Mouse (Mus musculus): ENCODE measurements around the gene Ccdc6. TPM values are rescaled to one million over a fixed set of nuclear protein-coding genes. Genes with fewer than 3 reads are reported as not detected.
A peak's percentile ranks its signal among the peaks of the same experiment; 100 is the strongest.

Gene Ccdc6
- polyA plus RNA-seq, 1 experiment from 2014 or later = 16.5 TPM

DNA sequence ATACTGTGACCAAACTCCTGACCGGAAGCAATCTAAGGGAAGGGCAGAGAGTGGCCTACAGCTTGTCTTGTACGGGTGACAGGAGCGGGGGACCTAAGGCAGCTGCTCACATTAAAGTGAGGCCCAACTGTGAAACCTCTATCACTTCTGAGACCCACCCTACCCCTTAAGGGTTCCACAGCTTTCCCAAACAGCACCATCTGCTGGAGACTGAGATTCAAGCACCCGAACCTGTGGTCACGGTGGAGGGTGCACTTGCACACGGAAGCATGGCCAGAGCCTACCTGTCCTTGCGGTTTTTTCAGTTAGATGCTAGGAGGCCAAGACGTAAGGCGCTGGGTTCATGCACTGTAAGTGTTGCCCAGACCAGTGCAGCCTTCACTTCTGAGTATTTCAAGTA lies 89.2 kb downstream of the Ccdc6 start:
- DNase-seq (ENCODE audit: extremely low spot score, low spot score) = no peak

DNA sequence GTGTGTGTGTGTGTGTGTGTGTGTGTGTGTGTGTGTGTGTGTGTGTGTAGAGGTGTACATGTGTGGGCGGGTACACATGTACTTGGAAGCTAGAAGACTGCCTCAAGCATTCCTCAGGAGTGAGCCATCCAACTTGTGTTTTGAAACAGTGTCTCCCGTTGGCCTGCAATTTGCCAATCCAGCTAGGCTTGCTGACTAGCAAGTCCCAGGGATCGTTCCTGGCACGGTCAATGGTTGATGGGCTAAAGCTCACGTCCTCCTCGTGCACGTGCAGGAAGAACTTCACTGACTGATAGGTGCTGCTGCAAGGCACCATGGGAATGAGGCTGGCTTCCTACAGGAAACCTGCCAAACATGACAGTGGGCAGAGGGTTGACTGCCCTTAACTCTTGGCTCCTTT lies 89.7 kb downstream of the Ccdc6 start:
- H3K4me3 ChIP-seq = no peak overlapping the region
- no peak for DNase-seq (ENCODE audit: extremely low spot score, low spot score)
- H3K9me3 ChIP-seq = no peaks in the 10 kb centered on the region
- H3K36me3 ChIP-seq (replicated peaks) = peaks cover 84% of the 10 kb centered on the region
- H3K4me1 ChIP-seq = peaks cover 12% of the 10 kb centered on the region
- H3K27ac ChIP-seq = no peak overlapping the region
- WGBS = 93% methylated on average over 7 of the region's 7 CpGs
- no peaks in the 10 kb centered on the region for H3K27me3 ChIP-seq (ENCODE audit: poor library complexity, severe bottlenecking)

More for the DNA sequence above, 89.2 kb downstream of the Ccdc6 start:
- peaks cover 12% of the 10 kb centered on the region for H3K4me1 ChIP-seq
- H3K4me3 ChIP-seq = no peak overlapping the region
- H3K9me3 ChIP-seq = no peaks in the 10 kb centered on the region
- no peaks in the 10 kb centered on the region for H3K27me3 ChIP-seq (ENCODE audit: poor library complexity, severe bottlenecking)
- H3K36me3 ChIP-seq (replicated peaks) = peaks cover 84% of the 10 kb centered on the region
- no peak overlapping the region for H3K27ac ChIP-seq
- 86% methylated on average over 9 of the region's 9 CpGs for WGBS

DNA sequence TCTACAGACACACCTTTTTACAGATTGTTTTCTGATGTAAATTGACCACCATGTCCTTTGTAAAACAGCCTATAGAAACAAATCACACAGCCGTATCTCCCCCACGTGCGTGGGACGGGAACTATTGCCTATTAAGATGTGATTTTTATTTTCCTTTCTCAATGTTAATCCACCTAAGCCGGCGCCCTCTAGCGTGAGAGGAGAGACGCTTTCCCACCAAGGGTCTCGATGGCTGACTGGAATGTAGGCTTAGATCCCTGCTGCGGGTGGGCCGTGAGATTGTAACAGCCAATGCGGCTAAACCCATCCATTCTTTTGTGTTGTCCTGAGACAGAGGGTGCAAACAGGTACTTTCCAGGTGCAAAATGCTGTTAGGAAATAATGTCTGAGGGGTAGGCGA lies 92.9 kb downstream of the Ccdc6 start:
- Histone ChIP-seq H3K9me3 (no peaks in the 10 kb centered on the region), H3K27ac (no peak overlapping the region), H3K27me3 (ENCODE audit: poor library complexity, severe bottlenecking) (no peaks in the 10 kb centered on the region), H3K36me3 (replicated peaks) (peaks cover 88% of the 10 kb centered on the region), H3K4me1 (0 out of 2 replicates have a peak, but pooled peaks cover 3% of the 10 kb centered on the region), H3K4me3 (no peak overlapping the region)
- 90% methylated on average over 13 of the region's 13 CpGs for WGBS
- no peak for DNase-seq (ENCODE audit: extremely low spot score, low spot score)

DNA sequence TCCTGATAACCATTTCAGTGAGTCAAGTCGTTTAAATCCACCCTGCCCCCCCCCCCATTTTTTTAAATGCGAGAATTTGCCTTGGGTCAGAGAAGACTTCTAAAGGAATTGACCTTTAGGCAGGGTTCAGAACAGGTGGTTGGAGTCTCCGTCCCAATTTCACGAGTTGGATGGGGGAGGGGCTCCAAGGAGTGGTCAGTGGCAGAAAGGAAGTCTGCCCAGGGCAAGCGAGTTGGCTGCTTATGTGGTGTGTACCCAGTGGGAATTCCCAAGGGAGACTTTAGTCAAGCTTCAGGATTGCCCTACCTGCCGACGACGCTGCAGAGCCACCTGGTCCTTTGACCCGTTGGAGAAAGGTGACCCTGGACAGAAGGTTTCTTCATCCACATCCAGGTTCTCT lies 97.4 kb downstream of the Ccdc6 start:
- H3K27me3 ChIP-seq (ENCODE audit: poor library complexity, severe bottlenecking) = no peaks in the 10 kb centered on the region
- peaks cover 7% of the 10 kb centered on the region for H3K4me1 ChIP-seq
- H3K4me3 ChIP-seq = no peak overlapping the region
- 65% methylated on average over 9 of the region's 9 CpGs for WGBS
- H3K9me3 ChIP-seq = no peaks in the 10 kb centered on the region
- peaks cover 55% of the 10 kb centered on the region for H3K36me3 ChIP-seq (replicated peaks)
- H3K27ac ChIP-seq = no peak overlapping the region
- DNase-seq (ENCODE audit: extremely low spot score, low spot score) = no peak

DNA sequence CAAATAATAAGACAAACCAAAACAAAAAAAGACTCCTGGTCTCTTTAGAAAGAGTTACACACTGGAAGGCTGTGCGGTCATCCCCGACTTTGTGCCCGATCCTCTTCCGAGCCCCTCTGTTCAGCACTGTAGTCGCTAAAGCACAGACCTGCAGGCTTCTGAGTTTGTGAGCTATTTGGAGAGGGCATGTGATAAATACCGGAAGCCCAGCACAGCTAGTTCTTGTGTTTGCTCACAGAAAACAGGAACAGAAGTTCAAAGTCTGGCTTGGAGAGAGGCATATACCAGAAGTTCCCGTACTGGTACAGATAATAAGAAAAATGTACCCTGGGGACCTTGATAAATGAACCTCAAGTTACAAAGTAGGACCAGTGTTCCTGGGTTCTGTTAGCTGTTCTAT lies 98.4 kb downstream of the Ccdc6 start:
- 78% methylated on average over 7 of the region's 7 CpGs for WGBS
- Histone ChIP-seq H3K9me3 (no peaks in the 10 kb centered on the region), H3K27me3 (ENCODE audit: poor library complexity, severe bottlenecking) (no peaks in the 10 kb centered on the region), H3K36me3 (replicated peaks) (peaks cover 45% of the 10 kb centered on the region), H3K4me3 (no peak overlapping the region), H3K4me1 (peaks cover 7% of the 10 kb centered on the region), H3K27ac (no peak overlapping the region)
- DNase-seq (ENCODE audit: extremely low spot score, low spot score) = no peak

DNA sequence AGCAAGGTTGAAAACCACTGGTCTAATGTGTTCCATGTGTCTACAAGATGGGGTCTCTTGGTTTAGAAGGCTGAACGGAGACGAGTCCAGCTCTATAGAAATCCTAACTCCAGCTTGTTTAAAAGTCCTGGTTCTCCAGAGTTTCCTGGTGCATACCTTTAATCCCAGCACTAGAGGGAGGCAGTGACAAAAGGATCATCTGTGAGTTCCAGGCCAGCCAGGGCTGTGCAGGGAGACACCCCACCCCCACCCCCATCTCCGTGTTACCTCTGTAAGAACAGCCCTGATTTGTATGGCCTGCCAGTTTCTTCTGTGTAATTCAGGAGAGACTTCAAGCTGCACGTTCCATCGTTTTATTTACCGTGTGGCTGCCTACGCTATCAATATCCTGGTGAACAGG lies 98.9 kb downstream of the Ccdc6 start:
- Histone ChIP-seq H3K27ac (no peak overlapping the region), H3K9me3 (no peaks in the 10 kb centered on the region), H3K4me1 (peaks cover 10% of the 10 kb centered on the region), H3K36me3 (replicated peaks) (peaks cover 40% of the 10 kb centered on the region), H3K27me3 (ENCODE audit: poor library complexity, severe bottlenecking) (no peaks in the 10 kb centered on the region), H3K4me3 (no peak overlapping the region)
- WGBS = 60% methylated on average over 7 of the region's 7 CpGs
- peak; percentile 27 for DNase-seq (ENCODE audit: extremely low spot score, low spot score)

DNA sequence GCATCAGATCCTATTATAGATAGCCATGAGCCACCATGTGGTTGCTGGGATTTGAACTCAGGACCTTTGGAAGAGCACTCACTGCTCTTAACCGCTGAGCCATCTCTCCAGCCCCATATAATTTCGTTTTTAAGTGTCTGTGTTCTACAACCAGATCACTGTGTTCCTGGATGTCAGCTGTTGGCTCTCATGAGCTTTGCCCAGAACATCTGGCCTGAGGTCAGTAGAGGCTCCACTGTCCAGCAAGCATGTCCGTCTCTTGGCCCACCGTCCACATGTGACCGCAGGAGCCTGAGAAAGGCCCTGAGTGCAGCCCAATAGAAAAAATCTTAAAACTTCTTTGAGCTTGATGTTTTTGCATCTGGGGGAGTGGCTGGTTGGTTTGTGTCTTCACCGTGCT lies 99.7 kb downstream of the Ccdc6 start:
- Histone ChIP-seq H3K27ac (no peak overlapping the region), H3K9me3 (0 out of 2 replicates have a peak, but pooled peaks cover 1% of the 10 kb centered on the region), H3K4me1 (peaks cover 17% of the 10 kb centered on the region), H3K36me3 (replicated peaks) (peaks cover 31% of the 10 kb centered on the region), H3K27me3 (ENCODE audit: poor library complexity, severe bottlenecking) (no peaks in the 10 kb centered on the region), H3K4me3 (no peak overlapping the region)
- WGBS = 91% methylated on average over 6 of the region's 6 CpGs
- no peak for DNase-seq (ENCODE audit: extremely low spot score, low spot score)

DNA sequence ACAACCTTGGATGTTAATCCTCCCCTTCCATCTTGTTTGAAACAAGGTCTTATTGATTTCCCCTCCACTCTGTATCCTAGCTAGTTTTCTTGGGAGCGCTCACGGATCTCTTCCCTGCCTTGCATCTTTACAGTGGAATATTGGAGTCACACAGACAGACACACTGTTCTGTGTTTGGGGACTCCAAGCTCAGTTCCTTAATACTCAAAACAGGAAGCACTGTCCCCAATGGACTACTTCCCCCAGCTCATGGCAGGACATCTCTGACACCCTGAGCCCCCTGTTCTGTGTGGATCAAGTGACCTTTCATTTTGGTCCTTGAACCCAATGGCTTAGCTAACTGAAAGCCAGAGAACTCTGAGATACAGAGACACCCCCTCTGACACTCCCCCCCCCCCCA lies 100.7 kb downstream of the Ccdc6 start:
- Histone ChIP-seq H3K27ac (no peak overlapping the region), H3K9me3 (0 out of 2 replicates have a peak, but pooled peaks cover 4% of the 10 kb centered on the region), H3K4me1 (peaks cover 17% of the 10 kb centered on the region), H3K36me3 (replicated peaks) (peaks cover 21% of the 10 kb centered on the region), H3K4me3 (no peak overlapping the region), H3K27me3 (ENCODE audit: poor library complexity, severe bottlenecking) (no peaks in the 10 kb centered on the region)
- WGBS = 77% methylated on average over 2 of the region's 2 CpGs
- no peak for DNase-seq (ENCODE audit: extremely low spot score, low spot score)

DNA sequence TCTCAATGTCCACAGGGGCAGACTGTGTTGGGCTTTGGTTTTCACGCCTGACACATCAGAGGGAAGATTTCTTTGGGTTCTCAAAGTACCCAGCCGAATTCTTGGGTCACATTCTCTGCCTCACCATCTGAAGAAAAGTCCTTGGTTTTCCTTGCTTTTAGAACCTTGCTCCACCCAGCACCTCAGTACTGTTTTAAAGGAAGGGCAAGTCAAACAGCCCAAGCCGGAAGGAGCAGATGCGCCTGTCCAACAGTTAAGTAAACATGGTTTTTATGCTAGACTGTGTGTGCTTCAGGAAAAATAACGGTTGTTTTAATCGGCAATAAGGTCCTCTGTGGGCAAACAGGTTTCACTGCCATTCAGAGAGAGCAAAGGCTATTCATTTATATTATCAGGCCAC lies 101.1 kb downstream of the Ccdc6 start:
- H3K9me3 ChIP-seq = 0 out of 2 replicates have a peak, but pooled peaks cover 4% of the 10 kb centered on the region
- H3K27me3 ChIP-seq (ENCODE audit: poor library complexity, severe bottlenecking) = no peaks in the 10 kb centered on the region
- peaks cover 17% of the 10 kb centered on the region for H3K4me1 ChIP-seq
- whole genome bisulfite sequencing = 88% methylated on average over 6 of the region's 6 CpGs
- peaks cover 17% of the 10 kb centered on the region for H3K36me3 ChIP-seq (replicated peaks)
- no peak overlapping the region for H3K27ac ChIP-seq
- no peak for DNase-seq (ENCODE audit: extremely low spot score, low spot score)
- H3K4me3 ChIP-seq = no peak overlapping the region

DNA sequence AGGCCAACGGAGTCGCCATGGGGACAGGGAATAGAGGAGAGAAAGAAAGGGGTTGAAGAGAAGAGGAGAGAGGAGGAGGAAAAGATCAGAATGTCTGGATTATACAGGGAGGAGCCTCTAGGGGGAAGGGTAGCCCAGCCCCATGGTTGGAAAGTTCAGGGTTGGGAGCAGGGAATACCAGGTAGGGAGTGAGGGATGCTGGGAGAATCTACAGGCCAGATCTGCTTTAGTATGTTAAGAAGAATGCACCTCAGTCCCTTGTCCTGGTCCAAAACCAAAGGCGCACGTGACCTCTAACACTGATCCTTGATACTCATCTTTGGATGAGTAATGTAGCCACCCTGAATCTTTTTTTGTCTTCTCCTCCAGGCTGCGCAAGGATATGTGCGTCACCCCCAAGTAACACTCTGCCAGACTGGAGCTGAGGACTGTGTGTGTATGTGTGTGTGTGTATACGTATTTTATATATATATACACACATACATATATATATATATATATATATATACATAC lies 102.1 kb downstream of the Ccdc6 start:
- H3K9me3 ChIP-seq = 0 out of 2 replicates have a peak, but pooled peaks cover 4% of the 10 kb centered on the region
- H3K27ac ChIP-seq = no peak overlapping the region
- H3K27me3 ChIP-seq (ENCODE audit: poor library complexity, severe bottlenecking) = no peaks in the 10 kb centered on the region
- DNase-seq (ENCODE audit: extremely low spot score, low spot score) = no peak
- WGBS = 92% methylated on average over 7 of the region's 7 CpGs
- peaks cover 17% of the 10 kb centered on the region for H3K4me1 ChIP-seq
- no peak overlapping the region for H3K4me3 ChIP-seq
- peaks cover 7% of the 10 kb centered on the region for H3K36me3 ChIP-seq (replicated peaks)

DNA sequence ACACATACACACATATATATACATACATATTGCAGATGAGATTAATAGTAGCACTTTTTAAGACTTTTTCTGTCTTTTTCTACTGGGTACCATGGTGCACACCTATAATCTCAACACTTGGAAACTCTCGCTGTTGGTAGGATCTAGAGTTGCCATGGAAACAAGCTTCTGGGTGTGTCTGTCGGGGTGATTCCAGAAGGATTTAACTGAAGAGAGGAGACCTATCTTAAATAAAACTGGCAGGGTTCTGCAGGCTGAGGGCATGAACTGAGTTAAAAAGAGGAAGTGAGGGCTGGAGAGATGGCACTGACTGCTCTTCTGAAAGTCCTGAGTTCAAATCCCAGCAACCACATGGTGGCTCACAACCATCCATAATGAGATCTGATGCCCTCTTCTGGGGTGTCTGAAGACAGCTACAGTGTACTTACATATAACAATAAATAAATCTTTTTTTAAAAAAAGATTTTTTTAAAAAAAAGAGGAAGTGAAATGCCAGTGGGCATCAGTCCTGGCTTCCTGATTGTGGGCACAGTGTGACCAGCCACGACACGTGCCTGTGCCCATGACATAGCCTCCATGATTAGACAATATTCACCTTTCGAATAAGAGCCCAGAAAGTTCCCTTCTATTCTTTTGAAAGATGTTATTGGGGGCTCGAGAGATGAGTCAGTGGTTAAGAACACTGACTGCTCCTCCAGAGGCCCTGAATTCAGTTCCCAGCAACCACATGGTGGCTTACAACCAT lies 102.7 kb downstream of the Ccdc6 start:
- Histone ChIP-seq H3K27me3 (ENCODE audit: poor library complexity, severe bottlenecking) (no peaks in the 10 kb centered on the region), H3K36me3 (replicated peaks) (0 out of 2 replicates have a peak, but pooled peaks cover 2% of the 10 kb centered on the region), H3K4me3 (no peak overlapping the region), H3K4me1 (peaks cover 15% of the 10 kb centered on the region), H3K27ac (no peak overlapping the region), H3K9me3 (0 out of 2 replicates have a peak, but pooled peaks cover 4% of the 10 kb centered on the region)
- WGBS = 89% methylated on average over 6 of the region's 6 CpGs
- DNase-seq (ENCODE audit: extremely low spot score, low spot score) = no peak

DNA sequence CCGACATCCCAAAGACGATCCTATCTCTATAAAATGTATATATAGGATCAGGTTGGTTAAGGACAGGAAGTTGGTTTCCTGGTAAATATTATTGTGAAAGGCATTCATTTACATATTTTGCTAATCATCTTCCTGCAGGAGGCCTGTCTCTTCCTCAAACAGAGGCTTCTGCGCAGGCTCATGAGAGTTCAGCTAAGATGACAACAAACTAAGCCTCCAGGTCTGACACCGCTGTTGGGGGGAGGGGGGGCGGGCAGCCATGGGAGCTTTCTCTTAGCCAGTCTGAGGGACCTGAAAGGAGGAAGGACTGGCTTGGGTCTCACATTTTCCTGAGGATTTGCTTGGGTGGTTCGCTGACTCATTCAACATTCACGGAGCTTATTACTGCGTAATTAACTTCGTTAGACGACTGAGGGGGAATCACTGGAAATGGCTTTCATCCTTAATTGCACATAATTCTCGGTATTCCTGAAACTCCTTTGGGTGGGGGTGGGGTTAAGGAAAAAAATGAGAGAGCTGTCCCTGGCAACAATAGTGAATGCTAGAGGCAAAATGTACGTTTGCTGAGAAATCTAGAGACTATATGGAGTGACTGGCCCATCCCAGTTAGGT lies 104.1 kb downstream of the Ccdc6 start:
- Histone ChIP-seq H3K4me1 (peaks cover 16% of the 10 kb centered on the region), H3K9me3 (0 out of 2 replicates have a peak, but pooled peaks cover 4% of the 10 kb centered on the region), H3K36me3 (replicated peaks) (no peaks in the 10 kb centered on the region), H3K4me3 (no peak overlapping the region), H3K27ac (no peak overlapping the region), H3K27me3 (ENCODE audit: poor library complexity, severe bottlenecking) (no peaks in the 10 kb centered on the region)
- 40% methylated on average over 12 of the region's 12 CpGs for WGBS
- DNase-seq (ENCODE audit: extremely low spot score, low spot score) = no peak
